Mouse (Mus musculus) common myeloid progenitor, adult 5-6 weeks (primary cell): ENCODE data around the gene Lrrc4b. TPM values are rescaled to one million over a fixed set of nuclear protein-coding genes. Genes with fewer than 3 reads are reported as not detected.
A peak's percentile ranks its signal among the peaks of the same experiment; 100 is the strongest.

Experiments used
- ATAC-seq: replicated peaks from 2 replicates; pipeline ENCODE4 v1.8.0; 2016; ENCODE audit warnings: low read depth, mild to moderate bottlenecking, moderate TSS enrichment, inconsistent platforms; ENCODE audit not compliant: poor library complexity, severe bottlenecking
- total RNA-seq: library from RNA; stranded (forward); fragments of 200-1000, 187-1606 nt; gene quantifications from 2 replicates; pipeline ENCODE4 v1.2.3, GENCODE M21; 2017

The Lrrc4b gene
- total RNA-seq, result not detected in 2 replicates

DNA sequence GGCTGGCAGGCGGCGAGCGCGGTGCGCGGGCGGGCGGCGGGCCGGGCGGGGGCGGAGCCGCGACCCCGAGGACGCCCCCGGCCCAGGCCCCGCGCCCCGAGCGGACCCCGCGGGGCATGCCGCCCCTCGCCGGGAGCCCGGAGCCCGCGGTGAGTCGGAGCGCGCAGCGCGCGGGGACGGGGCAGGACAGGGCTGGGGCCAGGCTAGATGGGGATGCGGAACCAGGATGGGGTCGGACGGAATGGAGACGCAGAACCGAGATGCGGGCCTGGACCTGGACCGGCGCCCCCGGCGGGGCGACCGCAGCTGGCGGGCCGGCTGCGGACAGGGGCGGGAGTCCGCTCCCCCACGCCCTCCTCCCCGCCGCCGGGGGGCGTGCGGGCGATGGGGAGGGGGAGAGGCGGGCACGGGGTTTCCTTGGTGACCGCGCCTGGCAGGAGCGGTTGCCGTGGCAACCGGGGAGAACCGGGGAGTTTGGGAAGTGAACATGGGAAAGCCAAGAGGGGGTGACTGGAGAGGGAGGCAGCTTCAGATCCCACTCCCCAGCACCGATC is at the start of gene Lrrc4b:
Gene Lrrc4b, plus strand, starts transcription at position 51 of the 554 bp plus-strand sequence.
- no peak for ATAC-seq

DNA sequence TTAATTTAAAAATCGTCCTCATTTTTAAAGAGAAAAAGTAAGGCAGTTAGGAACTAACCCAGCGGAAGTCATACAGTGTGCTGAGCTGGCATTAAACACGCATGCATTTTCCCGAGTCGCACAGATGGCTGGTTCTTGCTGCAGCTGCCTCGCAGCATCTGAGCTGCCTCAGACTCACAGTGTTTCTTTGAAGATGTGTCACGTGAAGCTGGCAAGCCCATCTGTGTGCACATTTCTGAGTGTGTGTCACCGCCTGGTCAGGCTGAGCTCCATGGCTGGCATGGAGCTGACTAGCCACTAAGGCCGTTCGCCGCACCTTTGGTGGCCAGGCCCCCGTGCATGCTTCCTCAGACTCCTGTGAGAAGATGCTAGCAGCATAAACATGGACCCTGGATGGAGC is 46.3 kb upstream of the Lrrc4b start:
- no peak for ATAC-seq

DNA sequence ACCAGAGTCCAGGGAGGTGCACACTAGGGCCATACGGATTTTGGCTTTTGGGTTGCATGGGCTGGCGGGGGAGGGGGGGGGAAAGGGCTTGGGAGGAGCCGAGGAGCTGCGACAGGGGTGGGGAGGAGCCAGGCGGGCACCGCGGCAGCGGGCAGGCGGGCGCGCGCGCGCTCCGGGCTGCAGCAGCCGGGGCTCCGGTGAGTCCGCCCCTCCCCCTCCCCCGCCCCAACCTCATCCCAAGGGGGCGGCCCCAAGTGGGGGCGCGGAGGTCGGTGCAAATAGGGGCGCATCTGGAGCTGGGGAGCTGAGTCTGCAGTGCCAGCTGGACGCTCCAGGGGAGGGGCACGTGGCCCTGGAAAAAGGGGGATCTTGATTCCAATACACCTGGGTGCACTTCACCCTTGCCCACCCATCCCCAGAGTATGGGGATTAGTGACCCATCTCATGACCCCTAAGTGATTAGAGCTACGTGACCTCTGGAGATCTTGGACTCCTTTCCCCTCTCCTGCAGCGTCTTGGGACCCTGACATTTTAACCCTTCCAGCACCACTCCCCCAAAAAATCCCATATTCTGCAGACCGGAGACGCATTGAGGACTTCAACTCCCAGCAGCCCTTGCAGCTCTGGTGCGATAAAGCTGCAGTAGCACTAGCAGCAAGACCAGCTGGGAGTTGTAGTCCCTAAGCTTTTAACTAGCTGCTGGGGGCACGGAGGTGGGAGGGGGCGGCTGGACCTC is 44.7 kb upstream of the Lrrc4b start, which contains the start of gene Syt3:
Gene Syt3, plus strand, starts transcription at position 123 of the 736 bp plus-strand sequence.
- ATAC-seq, result peak; percentile 93

DNA sequence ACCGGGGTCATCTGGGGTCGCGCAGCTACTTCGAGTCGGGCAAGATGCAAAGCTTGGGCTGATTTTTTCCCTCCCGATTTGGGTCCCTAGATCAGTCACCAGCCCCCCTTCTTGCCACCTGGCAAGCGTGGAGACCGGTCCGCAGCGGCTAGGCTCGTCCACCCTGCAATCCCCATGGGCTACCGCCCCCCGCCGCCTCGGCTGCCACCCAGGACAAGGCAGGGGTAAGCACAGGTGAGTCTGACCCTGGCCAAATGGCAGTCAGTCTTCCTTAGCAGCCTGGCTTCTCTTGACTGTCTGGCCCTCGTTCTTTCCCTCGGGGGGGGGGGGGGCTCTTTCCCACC is 44.1 kb upstream of the Lrrc4b start:
- ATAC-seq, result 0 out of 2 replicates have a peak, but pooled peaks have one; percentile 10

DNA sequence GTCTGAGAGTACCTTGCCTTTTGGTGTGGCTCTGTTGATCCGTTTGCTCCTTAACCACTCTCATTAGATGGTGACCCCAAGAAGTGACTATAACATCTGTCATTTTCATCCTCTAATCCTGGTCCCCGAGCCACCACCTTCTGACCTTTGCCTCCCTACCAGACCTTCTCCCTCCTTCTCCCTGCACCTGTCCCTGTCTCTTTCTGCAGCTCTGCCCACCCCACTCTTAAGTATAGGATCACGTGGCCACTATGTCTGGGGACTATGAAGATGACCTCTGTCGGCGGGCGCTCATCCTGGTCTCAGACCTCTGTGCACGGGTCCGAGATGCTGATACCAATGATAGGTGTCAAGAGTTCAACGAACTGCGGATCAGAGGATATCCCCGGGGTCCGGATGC is 43.1 kb upstream of the Lrrc4b start, which contains the start of gene 1700008O03Rik:
Gene 1700008O03Rik, minus strand, starts transcription at position 101 of the 400 bp plus-strand sequence.
- no peak for ATAC-seq

DNA sequence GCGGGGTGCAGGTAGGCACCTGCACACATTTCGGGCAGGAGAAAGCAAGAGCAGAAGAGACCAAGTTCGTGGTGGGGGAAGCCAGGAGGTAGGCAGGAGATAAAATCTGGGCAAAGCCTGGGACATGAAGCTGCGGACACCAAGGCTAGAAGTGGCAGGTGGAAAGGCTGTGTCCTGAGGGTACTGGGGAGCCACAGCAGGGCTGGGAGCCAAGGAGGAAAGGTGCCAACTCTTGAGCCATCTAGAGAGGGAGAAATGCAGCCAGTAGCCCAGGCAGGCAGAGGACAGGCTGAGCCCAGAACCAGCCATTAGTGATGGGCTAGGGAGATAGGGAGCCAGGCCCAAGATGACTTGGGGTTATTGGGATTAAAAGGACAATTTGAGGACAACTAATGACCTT is 37.0 kb upstream of the Lrrc4b start:
- no peak for ATAC-seq

DNA sequence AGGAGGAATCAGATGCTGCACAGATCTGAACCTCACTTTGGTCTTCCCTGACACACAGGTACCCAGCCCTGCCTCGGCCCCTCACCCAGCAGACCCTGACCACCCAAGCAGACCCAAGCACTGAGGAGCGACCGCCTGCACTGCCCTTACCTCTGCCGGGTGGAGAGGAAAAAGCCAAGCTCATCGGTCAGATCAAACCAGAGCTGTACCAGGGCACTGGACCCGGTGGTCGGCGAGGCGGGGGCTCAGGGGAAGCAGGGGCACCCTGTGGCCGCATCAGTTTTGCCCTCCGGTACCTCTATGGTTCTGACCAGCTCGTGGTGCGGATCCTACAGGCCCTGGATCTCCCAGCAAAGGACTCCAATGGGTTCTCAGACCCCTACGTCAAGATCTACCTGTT is 36.5 kb upstream of the Lrrc4b start:
- ATAC-seq, result no peak

DNA sequence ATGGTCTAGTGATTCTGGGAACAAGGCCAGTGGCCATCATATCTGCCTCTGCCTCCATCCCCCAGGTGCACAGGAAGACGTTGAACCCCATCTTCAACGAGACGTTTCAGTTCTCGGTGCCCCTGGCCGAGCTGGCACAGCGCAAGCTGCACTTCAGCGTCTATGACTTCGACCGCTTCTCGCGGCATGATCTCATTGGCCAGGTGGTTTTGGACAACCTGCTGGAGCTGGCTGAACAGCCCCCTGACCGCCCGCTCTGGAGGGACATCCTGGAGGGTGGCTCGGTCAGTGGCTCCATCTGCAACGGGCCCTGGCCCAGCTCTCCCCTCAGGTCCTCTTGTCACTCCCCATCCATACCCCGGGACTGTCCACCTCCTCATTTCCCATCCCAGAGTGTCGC is 35.5 kb upstream of the Lrrc4b start:
- ATAC-seq, result no peak

DNA sequence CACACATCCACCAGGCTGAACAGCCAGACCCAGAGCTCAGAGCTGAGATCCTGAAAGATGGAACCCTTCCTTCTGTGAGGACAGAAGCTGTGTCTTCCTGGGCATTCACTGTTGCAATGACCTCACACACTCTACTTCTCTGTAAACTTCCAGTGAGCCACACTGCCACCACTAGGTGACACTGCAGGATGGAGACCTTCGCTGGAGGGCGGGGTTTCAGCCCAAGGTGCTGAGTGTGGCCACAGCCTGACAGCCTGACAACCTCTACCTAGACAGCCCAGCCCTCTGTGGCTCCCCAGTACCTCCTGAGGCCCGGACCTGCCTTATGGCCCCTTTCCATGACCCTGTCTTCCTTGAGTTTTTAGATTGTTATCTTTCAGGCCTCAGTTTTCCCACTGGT is 30.2 kb upstream of the Lrrc4b start:
- peak; percentile 82 for ATAC-seq

DNA sequence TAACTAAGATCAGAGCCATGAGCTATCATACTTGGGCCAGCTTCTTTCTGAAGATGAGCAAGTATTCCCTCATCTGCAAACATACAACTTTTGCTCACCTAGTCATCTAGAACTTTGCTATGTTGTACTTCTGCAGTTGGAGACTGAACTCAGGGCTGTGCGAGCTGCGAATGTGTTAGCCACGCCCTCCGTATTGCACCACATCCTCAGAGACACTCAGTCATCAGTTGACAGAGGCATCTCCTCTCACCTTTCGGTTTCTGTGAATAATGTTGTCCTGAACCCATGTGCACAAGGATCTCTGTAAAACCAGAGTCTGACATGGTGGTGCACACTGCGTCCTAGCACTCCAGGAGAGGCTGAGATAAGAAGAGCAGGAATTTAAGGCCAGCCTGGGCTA is 27.1 kb upstream of the Lrrc4b start:
- peak; percentile 49; the same call in 1 of the 2 replicates for ATAC-seq

DNA sequence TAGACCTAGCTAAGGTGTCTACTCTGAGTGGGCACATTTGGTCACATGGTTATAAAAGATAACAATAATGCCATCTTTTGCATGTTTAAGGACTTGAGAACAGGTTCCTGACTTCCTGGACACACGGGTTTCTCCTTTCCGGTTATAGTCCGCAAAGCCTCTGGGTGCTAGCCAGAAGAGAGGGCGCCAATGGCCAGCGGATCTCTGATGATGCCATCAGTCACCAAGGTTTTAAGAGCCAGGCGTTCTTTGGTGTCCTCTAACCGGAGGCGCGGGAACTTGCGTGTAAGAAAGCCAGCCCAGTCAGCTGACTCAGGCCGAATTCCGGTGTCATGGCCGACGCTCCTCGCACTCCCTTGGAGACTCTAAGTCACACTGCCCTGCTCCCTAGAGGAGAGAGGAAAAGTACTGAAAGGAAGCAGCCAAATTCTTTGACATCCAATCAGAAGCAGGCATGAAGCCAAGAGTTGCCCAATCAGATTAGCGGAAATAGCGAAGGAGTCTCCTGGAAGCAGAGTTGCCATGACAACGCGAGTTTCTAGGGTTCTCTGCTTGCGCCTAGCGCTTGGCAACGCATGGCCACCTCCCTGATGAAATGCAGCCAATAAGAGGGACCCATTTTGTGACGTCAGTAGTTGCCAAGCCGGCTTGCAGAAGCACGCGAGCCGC is 23.3 kb upstream of the Lrrc4b start:
- ATAC-seq, result peak; percentile 89

DNA sequence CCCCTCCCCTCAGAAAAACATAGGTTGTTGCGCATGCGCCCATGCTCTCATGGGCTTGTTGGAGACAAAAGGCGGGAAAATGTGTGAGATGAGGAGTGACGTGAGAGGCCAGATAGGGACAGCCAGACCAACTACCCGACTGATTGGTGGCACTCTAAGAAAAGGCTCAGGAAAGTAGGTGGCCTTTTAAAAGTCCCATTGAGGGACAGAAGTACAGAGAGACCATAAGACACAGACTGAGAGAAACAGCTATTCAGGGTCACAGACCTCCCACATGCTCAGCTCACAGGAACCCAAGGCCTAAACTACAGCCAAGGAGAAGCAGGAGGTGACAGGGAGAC is 22.8 kb upstream of the Lrrc4b start:
- no peak for ATAC-seq

DNA sequence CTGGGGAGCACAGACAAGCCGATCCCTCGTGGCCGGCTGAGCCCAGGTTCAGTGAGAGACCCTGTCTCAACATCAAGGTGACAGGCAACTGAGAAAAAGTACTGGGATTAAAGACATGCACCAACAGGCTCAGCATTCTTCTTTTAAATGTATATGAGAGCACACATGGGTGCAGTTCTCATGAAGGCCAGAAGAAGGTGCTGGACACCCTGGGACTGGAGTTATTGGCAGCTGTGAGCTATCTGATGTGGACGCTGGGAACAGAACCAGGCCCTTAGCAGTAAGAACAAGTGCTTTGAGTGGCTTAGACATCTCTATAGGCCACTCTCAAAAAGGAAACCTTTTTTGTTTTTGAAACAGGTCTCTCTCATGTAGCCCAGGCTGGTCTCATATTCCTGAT is 17.7 kb upstream of the Lrrc4b start:
- ATAC-seq, result no peak

DNA sequence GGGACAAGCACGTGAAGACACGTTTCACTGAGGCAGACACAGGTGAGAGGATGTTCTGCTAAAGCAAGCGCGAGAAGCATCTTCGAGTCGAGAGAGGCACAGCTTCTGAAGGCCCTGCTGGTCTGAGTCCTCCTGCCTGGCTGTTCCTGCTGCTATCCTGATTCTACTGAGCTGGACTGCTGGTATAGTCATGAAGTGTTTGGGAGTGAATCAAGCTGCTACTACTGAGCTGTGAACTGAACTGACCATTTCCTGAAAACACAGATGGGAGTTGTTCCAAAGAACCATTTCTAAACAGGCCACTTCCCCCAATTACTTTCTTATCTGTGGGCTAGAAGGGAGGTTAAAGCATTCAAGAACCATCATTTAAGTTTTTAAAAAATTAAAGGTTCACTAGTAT is 15.5 kb upstream of the Lrrc4b start:
- ATAC-seq, result no peak

DNA sequence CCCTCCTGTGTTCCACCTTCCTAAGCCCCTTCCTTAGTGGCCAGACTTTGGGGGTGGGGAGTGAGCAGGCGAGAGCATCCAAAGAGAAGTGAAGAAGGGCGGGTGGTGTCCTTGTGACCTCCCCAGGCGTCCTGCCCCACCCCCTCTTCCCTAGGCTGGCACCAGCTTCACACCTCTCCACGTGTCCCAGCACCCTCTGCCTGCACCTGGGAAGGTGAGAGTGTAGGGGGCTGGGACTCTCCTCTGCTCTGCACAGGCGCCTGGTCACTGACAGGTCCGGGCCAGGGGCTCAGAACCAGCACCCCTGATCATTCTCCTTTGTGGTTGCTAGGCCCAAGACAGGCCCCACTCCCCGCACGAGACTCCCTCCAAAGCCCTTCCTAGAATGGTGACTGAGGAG is 1.2 kb upstream of the Lrrc4b start:
- no peak for ATAC-seq

DNA sequence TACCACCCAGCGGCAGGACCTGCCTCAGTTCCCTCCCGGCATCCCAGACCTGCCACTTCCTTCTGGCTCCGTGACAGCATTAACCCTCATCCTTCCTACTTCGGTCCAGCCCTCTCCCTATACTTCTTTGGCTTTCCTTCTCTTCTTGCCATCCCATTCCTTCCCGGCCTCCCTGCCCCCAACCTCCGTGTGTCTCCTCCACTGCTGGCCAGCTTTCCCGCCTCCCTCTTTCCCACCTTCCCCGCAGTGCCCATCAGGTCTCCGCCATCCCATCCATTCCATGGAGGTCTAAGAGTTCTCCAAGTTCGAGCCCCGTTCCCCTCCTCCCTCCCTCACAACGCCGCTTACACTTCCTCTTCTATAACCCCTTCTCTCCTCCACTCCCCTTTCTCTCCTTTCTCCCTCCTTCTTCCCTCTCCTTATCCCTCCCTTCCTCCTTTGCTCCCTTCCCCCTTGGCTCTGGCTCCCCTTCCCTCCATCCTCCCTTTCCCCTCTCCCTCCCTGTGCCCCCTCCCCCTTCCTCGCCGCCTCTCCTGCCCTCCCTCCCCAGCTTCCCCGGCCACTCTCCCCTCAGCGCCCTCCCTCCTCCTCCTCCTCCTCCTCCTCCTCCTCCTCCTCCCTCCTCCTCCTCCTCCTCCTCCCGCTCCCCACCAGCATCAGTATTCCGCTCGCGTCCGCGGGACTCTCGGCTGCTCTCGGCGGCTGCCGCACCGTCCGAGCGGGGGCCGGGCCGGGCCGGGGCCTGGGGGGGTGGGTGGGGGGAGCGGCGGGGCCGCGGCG is 457 bp upstream of the Lrrc4b start:
- ATAC-seq, result peak; percentile 27; the same call in 1 of the 2 replicates

DNA sequence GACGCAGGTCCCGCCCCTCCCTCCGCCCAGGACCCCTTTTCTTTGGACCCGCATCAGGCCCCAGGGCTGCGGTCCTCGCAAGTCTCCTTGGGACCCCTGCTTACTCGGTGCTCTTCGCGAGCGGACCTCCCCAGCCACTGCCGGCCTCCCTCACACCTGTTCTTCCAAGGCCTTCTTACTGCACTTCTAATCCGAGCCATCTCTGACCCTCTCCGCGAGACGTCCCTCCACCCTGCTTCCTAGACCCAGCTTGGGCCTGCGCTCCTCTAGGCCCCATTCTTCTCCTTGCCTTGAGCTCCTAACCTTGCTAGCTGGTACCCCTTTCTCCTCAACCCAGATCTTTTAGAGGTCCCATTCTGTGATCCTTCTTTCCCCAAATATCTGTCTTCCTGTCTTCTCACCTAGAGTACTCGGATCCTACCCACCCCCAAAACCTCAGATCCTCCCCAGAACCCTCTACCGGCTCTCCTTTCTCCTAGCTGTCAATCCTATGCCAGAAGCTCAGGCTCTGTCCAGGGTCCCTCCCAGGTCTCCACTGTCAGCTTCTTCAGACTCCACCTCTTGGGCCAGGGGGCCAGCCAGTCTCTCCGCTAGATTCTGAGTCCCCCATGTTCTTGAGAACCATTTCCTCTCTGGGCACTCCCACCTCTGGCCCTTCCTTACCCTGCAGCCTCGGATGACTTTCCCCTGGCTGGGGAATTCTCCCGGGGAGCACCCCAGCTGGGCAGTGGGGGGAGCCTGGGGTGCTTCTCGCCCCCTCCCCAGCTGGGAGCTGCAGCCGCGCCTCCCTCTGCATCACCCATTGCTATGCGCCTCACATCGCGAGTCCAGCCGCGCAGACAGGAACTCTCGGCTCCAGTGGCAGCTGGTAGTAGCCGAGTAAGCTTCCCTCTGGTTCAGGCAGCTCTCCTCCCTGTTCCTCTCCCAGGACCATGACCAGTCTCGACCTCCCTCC is 993 bp downstream of the Lrrc4b start:
- peak; percentile 47 for ATAC-seq

DNA sequence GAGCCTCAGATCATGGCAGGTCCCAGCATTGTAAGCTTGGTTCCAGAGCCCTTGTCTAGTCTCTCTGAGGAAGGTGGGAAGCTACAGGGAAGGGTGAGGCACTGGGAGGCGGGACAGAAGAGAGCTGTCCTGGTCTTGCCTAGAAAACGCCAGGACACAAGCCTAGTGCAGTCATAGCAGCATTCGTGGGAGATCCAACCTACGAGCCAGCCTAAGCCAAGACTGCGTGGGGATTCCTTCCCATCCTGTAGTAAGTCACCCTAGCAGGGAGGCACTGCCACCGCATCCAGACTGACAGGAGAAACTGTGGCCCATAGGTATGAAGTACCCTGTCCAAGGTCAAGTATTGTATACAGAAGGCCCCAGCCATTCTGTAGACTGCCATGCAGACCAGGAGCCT is 3.7 kb downstream of the Lrrc4b start:
- no peak for ATAC-seq

DNA sequence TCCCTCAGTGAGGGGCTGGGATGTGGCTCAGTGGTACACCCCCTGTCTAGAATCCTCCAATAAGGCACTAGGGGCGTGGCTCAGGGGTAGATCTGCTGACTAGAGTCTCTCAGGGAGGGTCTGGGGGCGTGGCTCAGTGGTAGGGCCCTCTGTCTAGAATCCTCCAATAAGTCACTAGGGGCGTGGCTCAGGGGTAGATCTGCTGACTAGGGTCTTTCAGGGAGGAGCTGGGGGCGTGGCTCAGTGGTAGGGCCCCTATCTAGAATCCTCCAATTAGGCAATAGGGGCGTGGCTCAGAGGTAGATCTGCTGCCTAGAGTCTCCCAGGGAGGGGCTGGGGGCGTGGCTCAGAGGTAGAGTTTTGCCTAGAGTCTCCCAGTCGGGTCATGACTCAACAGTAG is 4.6 kb downstream of the Lrrc4b start:
- peak; percentile 39 for ATAC-seq

DNA sequence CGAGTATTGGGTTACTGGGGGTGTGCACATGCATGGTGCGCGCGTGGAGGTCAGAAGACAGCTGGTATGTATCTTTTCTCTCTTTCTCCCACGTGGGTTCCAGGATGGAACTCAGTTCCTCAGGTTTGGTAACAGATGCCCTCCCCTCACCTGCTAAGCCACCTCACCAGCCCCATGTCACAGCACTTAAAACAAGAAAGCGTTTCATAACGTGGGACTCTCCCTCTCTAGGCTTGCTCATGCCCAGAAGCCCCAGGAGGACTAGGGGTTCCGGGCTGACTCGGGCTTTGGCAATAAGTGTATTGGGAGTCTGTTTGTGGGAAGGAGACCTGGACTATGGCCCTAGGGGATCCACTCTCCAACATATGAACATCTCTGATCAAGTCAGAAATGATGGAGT is 5.3 kb downstream of the Lrrc4b start:
- no peak for ATAC-seq
